Mouse (Mus musculus): ENCODE data around the gene Osm.

DNA sequence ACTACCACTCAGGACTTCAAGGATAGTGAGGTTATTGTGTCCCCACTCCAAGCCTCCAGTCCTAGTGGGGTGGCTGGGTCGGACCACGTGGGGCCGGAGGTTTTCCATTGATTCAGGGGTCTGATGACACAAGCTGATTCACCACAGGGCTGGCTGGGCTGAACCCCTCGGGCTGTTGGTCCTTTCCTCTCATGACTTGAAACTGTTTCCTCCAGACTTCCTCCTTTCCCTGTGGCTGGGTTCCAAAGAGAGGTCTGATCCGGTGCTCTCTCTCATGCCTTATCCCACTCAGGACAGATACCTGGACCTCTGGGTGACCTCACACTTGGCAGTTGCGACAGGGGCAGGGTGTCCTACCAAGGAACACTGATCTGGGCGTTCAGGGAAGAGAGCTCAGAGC, 3.9 kb downstream of the Osm start:
- TF ChIP-seq CTCF (IDR thresholded peaks at IDR 0.05; ENCODE audit: low read depth, low read length) (no peak), POLR2A (IDR thresholded peaks at IDR 0.05; ENCODE audit: extremely low read depth, insufficient read depth, low read length) (no peak)
